ENCODE assay signal across 23 mouse cellular contexts in the genomic region with DNA sequence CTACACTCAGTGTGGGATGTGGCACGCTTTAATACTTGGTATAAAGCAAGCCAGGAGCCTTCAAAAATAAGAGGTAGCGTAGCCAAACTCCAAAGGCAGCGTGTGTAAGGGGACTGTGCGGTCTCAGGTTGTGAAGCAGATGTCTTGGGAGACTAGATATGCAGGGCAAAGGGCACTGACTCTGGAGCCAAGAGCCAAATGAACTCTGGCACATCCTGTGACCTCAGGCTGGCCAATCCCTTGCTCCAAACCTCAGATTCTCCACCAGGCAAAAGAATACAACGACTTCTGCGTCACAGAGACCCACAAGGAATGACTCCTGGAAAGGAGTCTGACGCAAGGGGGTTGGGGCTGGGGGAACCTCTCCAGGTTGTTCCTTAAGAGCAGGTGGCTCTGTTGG. TPM values are rescaled to one million over a fixed set of nuclear protein-coding genes. Genes with fewer than 3 reads are reported as not detected.
DNase-seq lines count a peak whose midpoint lies in the region; ATAC-seq and TF ChIP-seq lines count a peak whose summit lies in the region.
"Had no signal": no experiment of that assay in that cellular context is flagged by ENCODE, and none has a peak within 500 bp of the region (broad histone marks: within the 10 kb centered on the region; RNA-seq: fewer than 3 reads in every experiment).

No protein-coding gene starts in this region.

- 84% methylated on average over 7 of the region's 7 CpGs for WGBS in kidney, embryonic 16.5 days
- 68% methylated on average over 7 of the region's 7 CpGs for WGBS in liver, adult 2 months
- WGBS in intestine, embryonic 16.5 days, result 75% methylated on average over 7 of the region's 7 CpGs
- WGBS in heart, embryonic 11.5 days (ENCODE audit: insufficient replicate concordance), result 69% methylated on average over 7 of the region's 7 CpGs

- no peaks in the 10 kb centered on the region for H3K9me3 ChIP-seq in kidney, embryonic 16.5 days (ENCODE audit: low read length)
- no peaks in the 10 kb centered on the region for H3K9me3 ChIP-seq in intestine, embryonic 16.5 days (ENCODE audit: control insufficient read depth, low read length)
- H3K9me3 ChIP-seq in heart, embryonic 11.5 days (replicated peaks; ENCODE audit: control insufficient read depth, low read length), result no peaks in the 10 kb centered on the region
- H3K9me3 ChIP-seq: embryonic facial prominence, embryonic 13.5 days; forebrain, embryonic 12.5 days; heart, embryonic 10.5 days; hindbrain, embryonic 10.5 days; hindbrain, embryonic 15.5 days had no signal

- DNase-seq in kidney, adult 11 months, result peak; percentile 79
- peak; percentile 3 for DNase-seq in liver, adult 2 months (ENCODE audit: extremely low read depth, low read depth, low spot score)
- no peak for DNase-seq in liver
- peak; percentile 22 for DNase-seq in kidney, postnatal 10 days
- peak; percentile 53 for DNase-seq in yolk sac, embryonic 10.5 days (ENCODE audit: low spot score)
- DNase-seq: adrenal gland, adult 2 months; adrenal gland, postnatal 25 days; cerebellum, adult 18-20 months; cerebellum, adult 9-11 months; cerebellum, postnatal 36 days; gastrocnemius, postnatal 25 days had no signal

- H3K27ac ChIP-seq in kidney, embryonic 16.5 days (ENCODE audit: low read length), result no peak overlapping the region
- H3K27ac ChIP-seq in liver, adult 2 months (replicated peaks; ENCODE audit: insufficient read depth, low read depth, low read length), result no peak overlapping the region
- no peak overlapping the region for H3K27ac ChIP-seq in intestine, embryonic 16.5 days (ENCODE audit: low read length)
- H3K27ac ChIP-seq in heart, embryonic 11.5 days (ENCODE audit: low read depth, low read length), result no peak overlapping the region
- H3K27ac ChIP-seq: embryonic facial prominence, embryonic 13.5 days; forebrain, embryonic 12.5 days; heart, embryonic 10.5 days; hindbrain, embryonic 10.5 days; hindbrain, embryonic 15.5 days had no signal

- H3K36me3 ChIP-seq in kidney, embryonic 16.5 days (ENCODE audit: insufficient read depth, low read length), result no peaks in the 10 kb centered on the region
- no peaks in the 10 kb centered on the region for H3K36me3 ChIP-seq in liver, adult 2 months (ENCODE audit: control insufficient read depth, insufficient read depth, low read length)
- H3K36me3 ChIP-seq in intestine, embryonic 16.5 days (ENCODE audit: control insufficient read depth, insufficient read depth, low read length), result no peaks in the 10 kb centered on the region
- no peaks in the 10 kb centered on the region for H3K36me3 ChIP-seq in heart, embryonic 11.5 days (ENCODE audit: control insufficient read depth, insufficient read depth, low read length)
- H3K36me3 ChIP-seq: forebrain, embryonic 12.5 days; heart, embryonic 10.5 days had no signal

- no peak for TF ChIP-seq POLR2A in liver, adult 2 months (IDR thresholded peaks at IDR 0.05; ENCODE audit: extremely low read depth, insufficient read depth, low read length)

- H3K4me2 ChIP-seq in kidney, embryonic 16.5 days (replicated peaks; ENCODE audit: low read depth, low read length), result no peak overlapping the region
- H3K4me2 ChIP-seq in intestine, embryonic 16.5 days (ENCODE audit: low read depth, low read length), result no peak overlapping the region
- no peak overlapping the region for H3K4me2 ChIP-seq in heart, embryonic 11.5 days
- H3K4me2 ChIP-seq: embryonic facial prominence, embryonic 13.5 days; forebrain, embryonic 12.5 days; hindbrain, embryonic 15.5 days had no signal

- H3K9ac ChIP-seq in kidney, embryonic 16.5 days (replicated peaks; ENCODE audit: low read length), result no peak overlapping the region
- no peak overlapping the region for H3K9ac ChIP-seq in liver, adult 2 months (ENCODE audit: low read depth, low read length)
- no peak overlapping the region for H3K9ac ChIP-seq in intestine, embryonic 16.5 days (ENCODE audit: low read depth, low read length)
- H3K9ac ChIP-seq in heart, embryonic 11.5 days (ENCODE audit: low read depth, low read length), result no peak overlapping the region
- H3K9ac ChIP-seq: embryonic facial prominence, embryonic 13.5 days; forebrain, embryonic 12.5 days; hindbrain, embryonic 15.5 days had no signal

- H3K79me2 ChIP-seq in liver, adult 2 months (ENCODE audit: control insufficient read depth, insufficient read depth, low read length), result no peaks in the 10 kb centered on the region

- peaks cover 13% of the 10 kb centered on the region for H3K4me1 ChIP-seq in kidney, embryonic 16.5 days (ENCODE audit: insufficient read depth, low read length)
- no peaks in the 10 kb centered on the region for H3K4me1 ChIP-seq in liver, adult 2 months (ENCODE audit: control insufficient read depth, insufficient read depth, low read length)
- H3K4me1 ChIP-seq in intestine, embryonic 16.5 days (ENCODE audit: control insufficient read depth, insufficient read depth, low read length), result 0 out of 2 replicates have a peak, but pooled peaks cover 8% of the 10 kb centered on the region
- H3K4me1 ChIP-seq in heart, embryonic 11.5 days (ENCODE audit: control insufficient read depth, insufficient read depth, low read length), result no peaks in the 10 kb centered on the region

- no peak for TF ChIP-seq CTCF in liver, adult 2 months (IDR thresholded peaks at IDR 0.05; ENCODE audit: low read depth, low read length)

- H3K27me3 ChIP-seq in kidney, embryonic 16.5 days (ENCODE audit: insufficient read depth, low read length), result no peaks in the 10 kb centered on the region; the same call in 1 of the 2 replicates
- peaks cover 5% of the 10 kb centered on the region for H3K27me3 ChIP-seq in liver, adult 2 months (ENCODE audit: control insufficient read depth, insufficient read depth, low read length)
- no peaks in the 10 kb centered on the region for H3K27me3 ChIP-seq in intestine, embryonic 16.5 days (replicated peaks; ENCODE audit: control insufficient read depth, insufficient read depth, low read length)
- H3K27me3 ChIP-seq in heart, embryonic 11.5 days (ENCODE audit: control insufficient read depth, insufficient read depth, low read length), result peaks cover 28% of the 10 kb centered on the region
- H3K27me3 ChIP-seq: Patski had no signal

- H3K4me3 ChIP-seq in kidney, embryonic 16.5 days (ENCODE audit: low read length), result no peak overlapping the region
- H3K4me3 ChIP-seq in liver, adult 2 months (ENCODE audit: insufficient read depth, low read depth, low read length), result no peak overlapping the region
- no peak overlapping the region for H3K4me3 ChIP-seq in intestine, embryonic 16.5 days (ENCODE audit: low read length)
- no peak overlapping the region for H3K4me3 ChIP-seq in heart, embryonic 11.5 days (ENCODE audit: low read depth, low read length)
- H3K4me3 ChIP-seq: embryonic facial prominence, embryonic 13.5 days; forebrain, embryonic 12.5 days; heart, embryonic 10.5 days; hindbrain, embryonic 10.5 days; hindbrain, embryonic 15.5 days had no signal

- ATAC-seq in kidney, embryonic 16.5 days (ENCODE audit: low FRiP score, low TSS enrichment), result no peak
- no peak for ATAC-seq in intestine, embryonic 16.5 days
- no peak for ATAC-seq in heart, embryonic 11.5 days (replicated peaks; ENCODE audit: insufficient number of reproducible peaks, low FRiP score, low TSS enrichment)
- ATAC-seq: activated CD4-positive, CD25-positive, alpha-beta regulatory T cell, adult 4 months; forebrain, embryonic 16.5 days; Patski had no signal

RNA-seq across cellular contexts. Expression of a gene that starts 28.1 kb away (rescaled TPM):
- 1.7 and 2.1 TPM in 2 replicates for polyA plus RNA-seq in kidney, embryonic 16.5 days (2015; fragmentation: Nextera tagmentation; extraction: Ambion mirVana)
- not detected in 2 replicates for total RNA-seq in liver, adult 2 months (2014; rRNA removed)
- polyA plus RNA-seq in liver, adult 2 months (2012; rRNA removed), result not detected in 2 replicates
- 0.83 and 1.9 TPM in 2 replicates for polyA plus RNA-seq in intestine, embryonic 16.5 days (2015; fragmentation: Nextera tagmentation; extraction: Ambion mirVana)
- polyA plus RNA-seq in heart, embryonic 11.5 days (2014; fragmentation: Nextera tagmentation; extraction: Ambion mirVana), result 1.8 and 2.5 TPM in 2 replicates
- total RNA-seq: granulocyte monocyte progenitor cell, adult 5-6 weeks had no signal
- polyA plus RNA-seq: activated CD4-positive, CD25-positive, alpha-beta regulatory T cell, adult 4 months had no signal

RNA-seq across cellular contexts. Expression of a gene that starts 43.9 kb away (rescaled TPM):
- 999 and 1,010 TPM in 2 replicates for polyA plus RNA-seq in kidney, embryonic 16.5 days (2015; fragmentation: Nextera tagmentation; extraction: Ambion mirVana)
- 160 and 197 TPM in 2 replicates for total RNA-seq in liver, adult 2 months (2014; rRNA removed)
- polyA plus RNA-seq in liver, adult 2 months (2012; rRNA removed), result 22.0 and 25.4 TPM in 2 replicates
- 689 and 790 TPM in 2 replicates for polyA plus RNA-seq in intestine, embryonic 16.5 days (2015; fragmentation: Nextera tagmentation; extraction: Ambion mirVana)
- polyA plus RNA-seq in heart, embryonic 11.5 days (2014; fragmentation: Nextera tagmentation; extraction: Ambion mirVana), result 632 and 689 TPM in 2 replicates

Comparison
In these comparisons a context has a peak if more than half of its experiments do, and no peak if none do; other contexts are left out.
1. RNA of a gene that starts 43.9 kb away (polyA plus RNA-seq): 999 to 1,010 TPM in kidney, embryonic 16.5 days, 689 to 790 TPM in intestine, embryonic 16.5 days and 632 to 689 TPM in heart, embryonic 11.5 days; 22.0 to 25.4 TPM in liver, adult 2 months; every median in the first group is over 10 times any median in the second.